Mouse (Mus musculus): ENCODE data around the gene Nlrp1b. TPM values are rescaled to one million over a fixed set of nuclear protein-coding genes. Genes with fewer than 3 reads are reported as not detected.

Gene Nlrp1b
- polyA plus RNA-seq (2017; shearing (Covaris generic)) = 0.25 TPM

DNA sequence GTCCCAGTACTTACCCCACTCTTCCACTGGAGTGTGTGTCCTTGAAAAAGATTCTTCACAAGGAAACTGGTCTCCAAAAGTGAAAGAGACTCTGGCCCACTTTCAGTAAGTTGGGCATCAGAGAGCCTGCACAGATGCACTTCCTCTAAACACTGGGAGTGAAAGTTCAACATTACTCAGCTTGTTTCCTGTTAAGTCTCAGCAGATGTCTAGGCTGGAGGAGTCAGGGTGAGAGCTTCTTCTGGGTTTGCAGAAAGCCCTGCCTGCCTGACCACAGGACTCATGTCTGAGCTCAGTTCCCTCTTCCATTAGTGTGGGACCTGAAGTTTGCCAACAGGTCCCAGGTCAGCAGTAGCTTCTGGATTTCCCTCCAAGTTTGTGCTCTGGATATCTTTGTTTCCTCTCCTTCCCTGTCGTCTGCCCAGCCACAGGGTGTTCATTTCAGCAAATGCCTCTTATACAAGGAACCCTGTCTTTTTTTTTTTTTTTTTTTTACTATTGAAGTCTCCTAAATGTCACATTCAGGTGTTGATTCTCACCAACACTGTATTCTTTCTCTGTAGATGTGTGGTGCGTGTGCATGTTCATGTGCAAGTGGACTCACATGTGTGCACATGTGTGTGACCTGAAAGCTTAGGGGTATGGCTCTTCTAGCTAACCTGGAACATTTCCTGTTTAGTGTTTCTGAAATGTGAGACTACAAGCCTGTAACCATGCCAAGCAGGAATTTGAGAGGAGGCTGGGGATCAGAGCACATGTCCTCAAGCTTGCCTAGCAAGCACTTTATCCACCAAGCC is at the start of gene Nlrp1b:
TSS of gene Nlrp1b (minus strand) at position 50 of the 797 bp plus-strand sequence.

DNA sequence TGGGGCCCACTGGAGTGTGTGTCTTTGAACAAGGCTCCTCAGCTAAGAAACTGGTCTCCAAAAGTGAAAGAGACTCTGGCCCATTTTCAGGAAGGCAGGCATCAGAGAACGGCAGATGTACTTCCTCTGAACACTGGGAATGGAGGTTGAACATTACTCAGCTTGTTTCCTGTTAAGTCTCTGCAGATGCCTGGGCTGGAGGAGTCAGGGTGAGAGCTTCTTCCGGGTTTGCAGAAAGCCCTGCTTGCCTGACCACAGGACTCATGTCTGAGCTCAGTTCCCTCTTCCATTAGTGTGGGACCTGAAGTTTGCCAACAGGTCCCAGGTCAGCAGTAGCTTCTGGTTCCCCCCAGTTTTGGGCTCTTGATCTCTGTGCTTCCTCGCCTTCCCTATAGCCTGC is 85.9 kb downstream of the Nlrp1b start, which contains the start of gene Nlrp1a:
TSS of gene Nlrp1a (minus strand) at position 44 of the 400 bp plus-strand sequence.

Other genes with a start within 250 kb of the Nlrp1b start
- 98.1 TPM for gene C1qbp, start 247.7 kb downstream of the Nlrp1b start, polyA plus RNA-seq (2017; shearing (Covaris generic))
- 24.4 TPM for gene Dhx33, start 226.3 kb downstream of the Nlrp1b start, polyA plus RNA-seq (2017; shearing (Covaris generic))
- gene Mis12, start 211.1 kb downstream of the Nlrp1b start, polyA plus RNA-seq (2017; shearing (Covaris generic)) = 27.4 TPM
- 44.5 TPM for gene Derl2, start 210.9 kb downstream of the Nlrp1b start, polyA plus RNA-seq (2017; shearing (Covaris generic))
- gene 6330403K07Rik, start 197.2 kb downstream of the Nlrp1b start, polyA plus RNA-seq (2017; shearing (Covaris generic)) = not detected
- gene Nlrp1a, start 86.0 kb downstream of the Nlrp1b start, polyA plus RNA-seq (2017; shearing (Covaris generic)) = not detected